Mouse (Mus musculus) forebrain, embryonic 16.5 days (tissue): ENCODE measurements around the gene Sugct. TPM values are rescaled to one million over a fixed set of nuclear protein-coding genes. Genes with fewer than 3 reads are reported as not detected.

Source experiments
- polyA plus RNA-seq: library from polyadenylated mRNA; unstranded; fragments of >200 nt; fragmentation: Nextera tagmentation; extraction: Ambion mirVana; gene quantifications from 2 replicates; pipeline ENCODE4 v1.2.1, GENCODE M21; 2015

The Sugct gene
- polyA plus RNA-seq, 1 experiment from 2014 or later: 2.4 TPM

Other genes with a start within 250 kb of the Sugct start
- 40.5 and 49.0 TPM in 2 replicates for gene Mplkip, start 361 bp downstream of the Sugct start, polyA plus RNA-seq
- 14.6 and 14.8 TPM in 2 replicates for gene Cdk13, start 109.5 kb upstream of the Sugct start, polyA plus RNA-seq
- gene Rala, start 248.7 kb upstream of the Sugct start, polyA plus RNA-seq: 198 and 209 TPM in 2 replicates